In the genomic region with DNA sequence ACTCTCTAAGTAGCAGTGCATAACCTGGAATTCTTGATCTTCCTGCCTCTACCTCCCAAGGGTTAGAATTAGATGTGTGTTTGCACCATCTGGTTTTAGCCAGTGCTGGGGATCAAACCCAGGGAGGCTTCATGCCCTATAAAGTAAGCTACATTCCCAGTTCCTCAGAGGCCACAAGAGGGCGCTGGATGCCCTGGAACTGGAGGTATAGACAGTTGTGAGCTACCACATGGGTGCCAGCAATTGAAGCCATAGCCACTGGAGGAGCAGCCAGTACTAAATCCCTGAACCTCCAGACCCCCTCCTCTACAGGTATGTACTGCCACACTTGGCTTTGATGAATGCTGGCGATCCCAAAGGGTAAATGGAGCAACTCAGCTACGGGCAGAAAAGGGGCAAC, we compare ENCODE assay signal across 7 mouse cellular contexts. TPM values are rescaled to one million over a fixed set of nuclear protein-coding genes. Genes with fewer than 3 reads are reported as not detected.
DNase-seq lines count a peak whose midpoint lies in the region; ATAC-seq and TF ChIP-seq lines count a peak whose summit lies in the region.

No protein-coding gene starts in this region.

- no peaks in the 10 kb centered on the region for H3K9me3 ChIP-seq in G1E (replicated peaks)

- H3K4me3 ChIP-seq in left cerebral cortex, adult 2 months, result no peak overlapping the region
- H3K4me3 ChIP-seq in G1E (ENCODE audit: low read depth, low read length), result no peak overlapping the region

- no peak for ATAC-seq in G1E (ENCODE audit: extremely low read depth, insufficient number of reproducible peaks, low FRiP score, poor library complexity, severe bottlenecking)

- H3K4me1 ChIP-seq in G1E (ENCODE audit: insufficient read depth, low read depth, low read length), result peaks cover 20% of the 10 kb centered on the region

- peak; percentile 59 for TF ChIP-seq CTCF in left cerebral cortex, adult 2 months (IDR thresholded peaks at IDR 0.05)
- TF ChIP-seq CTCF in G1E (IDR thresholded peaks at IDR 0.05; ENCODE audit: low read depth, low read length), result peak; percentile 48

- H3K27ac ChIP-seq in left cerebral cortex, adult 2 months, result no peak overlapping the region

- H3K36me3 ChIP-seq in G1E (replicated peaks), result peaks cover 100% of the 10 kb centered on the region

- H3K27me3 ChIP-seq in G1E (ENCODE audit: insufficient read depth, low read length), result no peaks in the 10 kb centered on the region

- intact Hi-C loops in left cerebral cortex, adult 2 months (cut with DNase I), result loop anchor here (2.0 to 5.0 kb wide), 3 partner anchors 37 to 402 kb away; a partner anchor contains a TSS
- intact Hi-C loops in left cerebral cortex, postnatal 4 days (cut with DNase I), result loop anchor here (5.0 kb wide), 1 partner anchor 147 kb away; a partner anchor contains a TSS
- intact Hi-C loops in gastrocnemius, postnatal 14 days (cut with DNase I; ENCODE audit: low total_unique reads), result loop anchor here (5.0 to 10.0 kb wide), 3 partner anchors 32 to 405 kb away; a partner anchor contains a TSS

- DNase-seq in left cerebral cortex, adult 2 months (ENCODE audit: extremely low spot score in 1 of 2, low spot score in 2 of 2), result peak in 1 of 2 experiments; percentile 38
- no peak for DNase-seq in left cerebral cortex, postnatal 4 days
- no peak for DNase-seq in G1E (ENCODE audit: low spot score)
- peak; percentile 73 to 78 for DNase-seq in adrenal gland, postnatal 36 days
- peak; percentile 39 for DNase-seq in gastrocnemius, postnatal 14 days
- DNase-seq in natural killer cell, adult 2 months (ENCODE audit: low spot score in 2 of 2), result peak; percentile 39 to 61
- DNase-seq in Muller cell, postnatal 12 days (ENCODE audit: inconsistent ontology term), result no peak

RNA-seq across cellular contexts. Expression of a gene that starts 37.5 kb away (rescaled TPM):
- total RNA-seq in left cerebral cortex, adult 2 months (2021), result 10 to 100 TPM; 49.6 to 60.3 TPM
- 1 to 10 TPM; 2.5 to 3.0 TPM for total RNA-seq in left cerebral cortex, postnatal 4 days (2021)
- 8.4 and 8.8 TPM in 2 replicates for total RNA-seq in G1E (2014; fragmentation: Nextera tagmentation)
- 6.9 and 7.0 TPM in 2 replicates for total RNA-seq in G1E (2017)
- polyA plus RNA-seq in G1E (2012), result 12.9 and 13.7 TPM in 2 replicates
- total RNA-seq in adrenal gland, postnatal 36 days (2021), result 10 to 100 TPM; 17.8 to 18.3 TPM
- 1 to 10 TPM; 2.0 to 5.0 TPM for total RNA-seq in gastrocnemius, postnatal 14 days (2021)

RNA-seq across cellular contexts. Expression of a gene that starts 56.5 kb away (rescaled TPM):
- 10 to 100 TPM; 61.0 to 65.0 TPM for total RNA-seq in left cerebral cortex, adult 2 months (2021)
- total RNA-seq in left cerebral cortex, postnatal 4 days (2021), result 10 to 100 TPM; 74.6 to 84.8 TPM
- total RNA-seq in G1E (2014; fragmentation: Nextera tagmentation), result 103 and 125 TPM in 2 replicates
- total RNA-seq in G1E (2017), result 58.7 and 59.2 TPM in 2 replicates
- 2.9 and 4.0 TPM in 2 replicates for polyA plus RNA-seq in G1E (2012)
- total RNA-seq in adrenal gland, postnatal 36 days (2021), result 100 to 1,000 TPM in 1 of 2 experiments, 10 to 100 TPM in 1; 95.5 to 112 TPM
- 100 to 1,000 TPM; 212 to 254 TPM for total RNA-seq in gastrocnemius, postnatal 14 days (2021)

RNA-seq across cellular contexts. Expression of a gene that starts 56.5 kb away (rescaled TPM):
- 10 to 100 TPM; 21.0 to 21.2 TPM for total RNA-seq in left cerebral cortex, adult 2 months (2021)
- 10 to 100 TPM; 28.6 to 32.2 TPM for total RNA-seq in left cerebral cortex, postnatal 4 days (2021)
- 35.7 and 40.9 TPM in 2 replicates for total RNA-seq in G1E (2014; fragmentation: Nextera tagmentation)
- 7.7 and 8.2 TPM in 2 replicates for total RNA-seq in G1E (2017)
- polyA plus RNA-seq in G1E (2012), result 22.4 and 24.7 TPM in 2 replicates
- 10 to 100 TPM; 33.9 to 34.9 TPM for total RNA-seq in adrenal gland, postnatal 36 days (2021)
- total RNA-seq in gastrocnemius, postnatal 14 days (2021), result 10 to 100 TPM; 22.9 to 35.1 TPM

Comparison
In these comparisons a context has a peak if more than half of its experiments do, and no peak if none do; other contexts are left out.
1. DNase-seq: peak in adrenal gland, postnatal 36 days (2 of 2), gastrocnemius, postnatal 14 days (single experiment) and natural killer cell, adult 2 months (2 of 2); none in left cerebral cortex, postnatal 4 days (single experiment), G1E (single experiment) and Muller cell, postnatal 12 days (single experiment).